Mouse (Mus musculus): ENCODE results near the gene Pcsk5. TPM values are rescaled to one million over a fixed set of nuclear protein-coding genes. Genes with fewer than 3 reads are reported as not detected.

Pcsk5 gene
- total and polyA plus RNA-seq, 3 experiments: 0.27 TPM; not detected in 2

GRCm38 (mm10) chr19:17467556-17468211 is 369.7 kb downstream of the Pcsk5 start:
- H3K9me3 ChIP-seq (replicated peaks): no peaks in the 10 kb centered on the region
- ATAC-seq (ENCODE audit: extremely low read depth, insufficient number of reproducible peaks, low FRiP score, poor library complexity, severe bottlenecking): no peak
- TF ChIP-seq GATA2 (IDR thresholded peaks at IDR 0.05; ENCODE audit: borderline replicate concordance, low read depth, low read length): no peak

GRCm38 (mm10) chr19:17452001-17452400 is 385.4 kb downstream of the Pcsk5 start:
- Histone ChIP-seq H3K27me3 (ENCODE audit: insufficient read depth, low read length) (peaks cover 6% of the 10 kb centered on the region), H3K4me1 (ENCODE audit: insufficient read depth, low read depth, low read length) (no peaks in the 10 kb centered on the region), H3K4me3 (ENCODE audit: low read depth, low read length) (no peak overlapping the region), H3K9me3 (replicated peaks) (no peaks in the 10 kb centered on the region), H3K36me3 (replicated peaks) (no peaks in the 10 kb centered on the region)
- ATAC-seq (ENCODE audit: extremely low read depth, insufficient number of reproducible peaks, low FRiP score, poor library complexity, severe bottlenecking) (no peak), DNase-seq (ENCODE audit: low spot score) (no peak)
- TF ChIP-seq GATA2 (IDR thresholded peaks at IDR 0.05; ENCODE audit: borderline replicate concordance, low read depth, low read length): no peak
- TF ChIP-seq GATA1 (IDR thresholded peaks at IDR 0.05; ENCODE audit: borderline replicate concordance, low read length): no peak
- no peak for TF ChIP-seq TAL1 (conservative IDR thresholded peaks at IDR 0.05; ENCODE audit: low read depth, low read length)
- TF ChIP-seq POLR2AphosphoS5 (IDR thresholded peaks at IDR 0.05; ENCODE audit: insufficient replicate concordance, low read depth, low read length): no peak
- no peak for TF ChIP-seq CTCF (IDR thresholded peaks at IDR 0.05; ENCODE audit: low read depth, low read length)

More at GRCm38 (mm10) chr19:17467556-17468211, 369.7 kb downstream of the Pcsk5 start:
- Histone ChIP-seq H3K36me3 (replicated peaks) (no peaks in the 10 kb centered on the region), H3K4me3 (ENCODE audit: low read depth, low read length) (no peak overlapping the region), H3K27me3 (ENCODE audit: insufficient read depth, low read length) (peaks cover 3% of the 10 kb centered on the region; the same call in 1 of the 2 replicates), H3K4me1 (ENCODE audit: insufficient read depth, low read depth, low read length) (no peaks in the 10 kb centered on the region)
- no peak for DNase-seq (ENCODE audit: low spot score)

- Histone ChIP-seq H3K27me3 (ENCODE audit: insufficient read depth, low read length) (peaks cover 3% of the 10 kb centered on the region; the same call in 1 of the 2 replicates), H3K4me1 (ENCODE audit: insufficient read depth, low read depth, low read length) (no peaks in the 10 kb centered on the region), H3K36me3 (replicated peaks) (no peaks in the 10 kb centered on the region), H3K9me3 (replicated peaks) (no peaks in the 10 kb centered on the region), H3K4me3 (ENCODE audit: low read depth, low read length) (no peak overlapping the region)
- TF ChIP-seq CTCF (IDR thresholded peaks at IDR 0.05; ENCODE audit: low read depth, low read length): no peak
- no peak for TF ChIP-seq GATA2 (IDR thresholded peaks at IDR 0.05; ENCODE audit: borderline replicate concordance, low read depth, low read length)
- TF ChIP-seq POLR2AphosphoS5 (IDR thresholded peaks at IDR 0.05; ENCODE audit: insufficient replicate concordance, low read depth, low read length): no peak
- TF ChIP-seq GATA1 (IDR thresholded peaks at IDR 0.05; ENCODE audit: borderline replicate concordance, low read length): no peak
- no peak for TF ChIP-seq TAL1 (conservative IDR thresholded peaks at IDR 0.05; ENCODE audit: low read depth, low read length)
- DNase-seq (ENCODE audit: low spot score) (no peak), ATAC-seq (ENCODE audit: extremely low read depth, insufficient number of reproducible peaks, low FRiP score, poor library complexity, severe bottlenecking) (no peak)
These were observed 393.9 kb downstream of the Pcsk5 start for GRCm38 (mm10) chr19:17443581-17443980.

- Histone ChIP-seq H3K4me1 (ENCODE audit: insufficient read depth, low read depth, low read length) (no peaks in the 10 kb centered on the region), H3K36me3 (replicated peaks) (no peaks in the 10 kb centered on the region), H3K9me3 (replicated peaks) (no peaks in the 10 kb centered on the region), H3K4me3 (ENCODE audit: low read depth, low read length) (no peak overlapping the region), H3K27me3 (ENCODE audit: insufficient read depth, low read length) (peaks cover 3% of the 10 kb centered on the region; the same call in 1 of the 2 replicates)
- DNase-seq (ENCODE audit: low spot score) (no peak), ATAC-seq (ENCODE audit: extremely low read depth, insufficient number of reproducible peaks, low FRiP score, poor library complexity, severe bottlenecking) (no peak)
- TF ChIP-seq GATA1 (IDR thresholded peaks at IDR 0.05; ENCODE audit: borderline replicate concordance, low read length): no peak
- TF ChIP-seq GATA2 (IDR thresholded peaks at IDR 0.05; ENCODE audit: borderline replicate concordance, low read depth, low read length): no peak
- no peak for TF ChIP-seq POLR2AphosphoS5 (IDR thresholded peaks at IDR 0.05; ENCODE audit: insufficient replicate concordance, low read depth, low read length)
- TF ChIP-seq TAL1 (conservative IDR thresholded peaks at IDR 0.05; ENCODE audit: low read depth, low read length): no peak
- no peak for TF ChIP-seq CTCF (IDR thresholded peaks at IDR 0.05; ENCODE audit: low read depth, low read length)
These were observed 397.8 kb downstream of the Pcsk5 start for GRCm38 (mm10) chr19:17439476-17440189.

GRCm38 (mm10) chr19:17436651-17437050 is 400.8 kb downstream of the Pcsk5 start:
- Histone ChIP-seq H3K36me3 (replicated peaks) (no peaks in the 10 kb centered on the region), H3K27me3 (ENCODE audit: insufficient read depth, low read length) (peaks cover 7% of the 10 kb centered on the region; the same call in 1 of the 2 replicates), H3K4me1 (ENCODE audit: insufficient read depth, low read depth, low read length) (no peaks in the 10 kb centered on the region), H3K4me3 (ENCODE audit: low read depth, low read length) (no peak overlapping the region), H3K9me3 (replicated peaks) (no peaks in the 10 kb centered on the region)
- TF ChIP-seq POLR2AphosphoS5 (IDR thresholded peaks at IDR 0.05; ENCODE audit: insufficient replicate concordance, low read depth, low read length) (no peak), GATA2 (IDR thresholded peaks at IDR 0.05; ENCODE audit: borderline replicate concordance, low read depth, low read length) (no peak), TAL1 (conservative IDR thresholded peaks at IDR 0.05; ENCODE audit: low read depth, low read length) (no peak), GATA1 (IDR thresholded peaks at IDR 0.05; ENCODE audit: borderline replicate concordance, low read length) (no peak), CTCF (IDR thresholded peaks at IDR 0.05; ENCODE audit: low read depth, low read length) (no peak)
- no peak for DNase-seq (ENCODE audit: low spot score)
- no peak for ATAC-seq (ENCODE audit: extremely low read depth, insufficient number of reproducible peaks, low FRiP score, poor library complexity, severe bottlenecking)

GRCm38 (mm10) chr19:17428561-17428914 is 408.9 kb downstream of the Pcsk5 start:
- DNase-seq (ENCODE audit: low spot score): no peak
- no peaks in the 10 kb centered on the region for H3K36me3 ChIP-seq (replicated peaks)
- H3K9me3 ChIP-seq (replicated peaks): no peaks in the 10 kb centered on the region
- ATAC-seq (ENCODE audit: extremely low read depth, insufficient number of reproducible peaks, low FRiP score, poor library complexity, severe bottlenecking): no peak
- no peak overlapping the region for H3K4me3 ChIP-seq (ENCODE audit: low read depth, low read length)
- TF ChIP-seq POLR2AphosphoS5 (IDR thresholded peaks at IDR 0.05; ENCODE audit: insufficient replicate concordance, low read depth, low read length) (no peak), CTCF (IDR thresholded peaks at IDR 0.05; ENCODE audit: low read depth, low read length) (no peak), GATA1 (IDR thresholded peaks at IDR 0.05; ENCODE audit: borderline replicate concordance, low read length) (no peak), TAL1 (conservative IDR thresholded peaks at IDR 0.05; ENCODE audit: low read depth, low read length) (no peak), GATA2 (IDR thresholded peaks at IDR 0.05; ENCODE audit: borderline replicate concordance, low read depth, low read length) (no peak)
- H3K4me1 ChIP-seq (ENCODE audit: insufficient read depth, low read depth, low read length): no peaks in the 10 kb centered on the region
- peaks cover 9% of the 10 kb centered on the region for H3K27me3 ChIP-seq (ENCODE audit: insufficient read depth, low read length)

All from G1E (cell line).